Mouse (Mus musculus) MEL (cell line): ENCODE measurements around the gene Ndufb10.

Source experiments
- CTCF ChIP-seq, 3 experiments: IDR thresholded peaks in 2 of 3; conservative IDR thresholded peaks in 1 of 3; 2 replicates each; pipeline ENCODE4 v1.5.1; 2011 to 2012; ENCODE audit warnings: low read length in 3 of 3, low read depth in 2 of 3, mild to moderate bottlenecking in 2 of 3, improper control_type of control experiment in 1 of 3, inconsistent platforms in 1 of 3, mixed read lengths in 1 of 3, moderate library complexity in 1 of 3; ENCODE audit not compliant: control insufficient read depth in 1 of 3, insufficient read depth in 1 of 3, poor library complexity in 1 of 3, severe bottlenecking in 1 of 3
- MAX ChIP-seq: IDR thresholded peaks from 2 replicates; pipeline ENCODE4 v1.6.1; 2011; ENCODE audit warnings: low read length, improper control_type of control experiment
- NRF1 ChIP-seq: IDR thresholded peaks from 2 replicates; pipeline ENCODE4 v1.6.1; 2014; ENCODE audit warnings: low read depth, mild to moderate bottlenecking, inconsistent platforms, low read length, improper control_type of control experiment, moderate library complexity; ENCODE audit not compliant: poor library complexity, insufficient read depth, severe bottlenecking
- POLR2A ChIP-seq, 2 experiments: IDR thresholded peaks; 2 replicates each; pipeline ENCODE4 v1.6.1; 2011 to 2012; ENCODE audit warnings: low read length in 2 of 2, mild to moderate bottlenecking in 2 of 2, control low read depth in 1 of 2, improper control_type of control experiment in 1 of 2, low read depth in 1 of 2, moderate library complexity in 1 of 2; ENCODE audit not compliant: control insufficient read depth in 1 of 2, insufficient read depth in 1 of 2, poor library complexity in 1 of 2
- POLR2AphosphoS2 ChIP-seq: IDR thresholded peaks from 2 replicates; pipeline ENCODE4 v1.6.1; 2011; ENCODE audit warnings: low read length, improper control_type of control experiment

- TF ChIP-seq POLR2AphosphoS2 = no peak
- TF ChIP-seq CTCF (IDR thresholded peaks at IDR 0.05 in 2 of 3, conservative IDR thresholded peaks at IDR 0.05 in 1 of 3; ENCODE audit: control insufficient read depth in 1 of 3, insufficient read depth in 1 of 3, low read depth in 2 of 3, low read length in 3 of 3, poor library complexity in 1 of 3, severe bottlenecking in 1 of 3) = no peak
- TF ChIP-seq POLR2A (IDR thresholded peaks at IDR 0.05; ENCODE audit: control insufficient read depth in 1 of 2, insufficient read depth in 1 of 2, low read depth in 1 of 2, low read length in 2 of 2, poor library complexity in 1 of 2) = no peak
- TF ChIP-seq MAX = no peak
- no peak for TF ChIP-seq NRF1
Observed at GRCm38 (mm10) chr17:24751528-24751927, 27.2 kb upstream of the Ndufb10 start.
